Mouse (Mus musculus) cerebellum, adult 8-10 months (tissue): Measurements from ENCODE around the gene Ccm2.
"Not testable (repeated sequence)": the region's sequence is repeated elsewhere in the genome, so short reads cannot be mapped to it uniquely, and the experiment has no call there.

ENCODE experiments used
- DNase-seq: peaks from one replicate; pipeline ENCODE4 v3.0.0; 2022

Ccm2 gene

DNA sequence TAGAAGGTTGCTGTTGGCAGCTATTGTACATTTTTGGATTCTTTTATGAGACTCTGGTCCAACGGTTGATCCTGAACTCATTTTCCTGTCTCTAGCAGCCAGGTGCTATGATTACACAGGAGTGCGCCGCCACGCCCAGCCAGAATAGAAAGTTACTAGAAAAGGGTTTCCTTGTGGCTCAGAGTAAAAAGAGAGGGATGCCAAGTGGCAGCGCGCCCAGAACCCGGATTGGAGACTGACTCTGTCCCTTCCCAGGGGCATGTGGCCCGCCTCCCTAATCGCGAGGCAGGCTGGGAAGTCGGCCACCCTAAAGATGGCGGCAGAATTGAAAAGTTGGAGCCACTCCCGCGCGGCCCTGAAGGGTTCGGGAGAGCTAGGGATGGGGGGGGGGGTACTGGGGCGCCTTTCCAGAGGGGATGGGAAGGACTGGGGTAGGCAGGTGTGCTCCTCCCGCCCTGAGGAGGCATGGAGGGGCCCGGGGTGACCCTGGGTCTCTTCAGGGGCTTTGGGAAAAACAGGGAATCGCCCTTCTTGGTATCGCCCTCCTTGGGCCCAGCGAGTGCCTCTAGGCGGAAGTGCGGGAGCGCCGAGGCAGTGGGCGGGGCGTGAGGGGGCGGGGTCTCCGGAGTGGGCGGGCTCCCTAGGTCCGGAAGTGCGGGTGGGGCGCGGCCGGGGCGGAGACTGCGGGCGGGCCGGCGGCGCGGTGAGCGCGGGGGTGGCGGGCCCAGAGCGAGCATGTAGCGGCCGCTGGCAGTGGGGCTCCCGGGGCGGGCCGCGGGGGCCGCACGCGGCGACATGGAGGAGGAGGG, at the start of gene Ccm2:
TSS of gene Ccm2 (plus strand) at position 683 of the 809 bp plus-strand sequence.
- DNase-seq, result peak; percentile 96

DNA sequence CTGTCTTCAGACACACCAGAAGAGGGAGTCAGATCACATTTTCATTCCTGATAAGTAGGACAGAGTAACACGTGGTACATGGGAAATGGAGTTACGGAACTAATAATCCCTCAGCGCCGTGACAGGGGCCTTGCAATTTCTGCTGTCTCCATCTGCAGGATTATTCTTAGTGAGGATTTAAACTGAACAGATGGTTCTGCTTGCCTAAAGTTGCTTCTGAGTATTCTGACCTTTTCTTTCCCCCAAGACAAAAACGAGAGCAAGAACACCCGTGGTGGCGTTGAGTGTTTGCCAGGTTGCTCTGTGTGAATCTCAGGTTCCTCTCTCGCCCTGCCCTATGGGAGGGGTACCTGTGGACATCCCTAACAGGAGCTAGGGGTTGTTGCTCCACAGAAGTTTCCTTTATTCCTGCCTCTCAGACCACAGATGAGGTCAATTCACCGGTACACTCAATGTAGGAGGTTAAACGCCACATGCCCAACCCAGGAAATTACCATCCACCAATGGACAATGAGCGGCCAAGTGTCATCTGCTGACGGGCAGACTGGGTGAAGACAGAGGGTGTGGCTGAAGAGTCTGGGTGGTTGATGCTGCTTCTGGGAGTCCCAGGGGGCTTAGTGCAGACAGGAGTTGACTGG, 49.3 kb upstream of the Ccm2 start:
- peak; percentile 54 for DNase-seq

DNA sequence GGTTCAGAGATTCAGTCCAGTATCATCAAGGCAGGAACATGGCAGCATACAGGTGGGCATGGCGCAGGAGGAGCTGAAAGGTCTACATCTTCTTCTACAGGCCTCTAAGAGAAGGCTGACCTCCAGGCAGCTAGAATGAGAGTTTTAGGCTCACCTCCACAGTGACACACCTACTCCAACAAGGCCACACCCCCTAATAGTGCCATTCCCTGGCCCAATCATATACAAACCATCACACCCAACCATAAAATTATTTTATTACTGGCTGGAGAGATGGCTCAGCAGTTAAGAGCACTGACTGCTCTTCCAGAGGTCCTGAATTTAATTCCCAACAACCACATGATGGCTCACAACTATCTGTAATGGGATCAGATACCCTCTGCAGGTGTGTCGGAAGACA, 44.2 kb upstream of the Ccm2 start:
- no peak for DNase-seq

DNA sequence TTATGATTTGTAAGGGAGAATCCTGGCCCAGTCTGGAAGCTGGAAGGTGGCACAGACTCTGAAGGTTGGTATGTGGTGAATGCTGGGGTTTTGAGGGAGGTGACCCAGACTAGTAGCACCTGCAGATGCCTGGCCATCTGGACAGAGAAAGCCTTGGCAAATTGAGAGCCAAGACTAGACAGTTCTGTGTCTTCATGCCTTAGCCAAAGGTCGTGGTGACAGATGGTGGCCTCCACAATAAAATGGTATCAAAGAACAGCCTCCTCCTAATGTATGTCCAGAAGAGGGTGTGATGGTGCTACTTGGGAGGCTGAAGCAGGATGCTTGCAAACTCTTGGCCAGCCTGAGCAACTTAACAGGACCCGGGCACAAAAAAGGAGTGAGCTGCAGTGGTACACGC, 42.5 kb upstream of the Ccm2 start:
- DNase-seq, result peak; percentile 72

DNA sequence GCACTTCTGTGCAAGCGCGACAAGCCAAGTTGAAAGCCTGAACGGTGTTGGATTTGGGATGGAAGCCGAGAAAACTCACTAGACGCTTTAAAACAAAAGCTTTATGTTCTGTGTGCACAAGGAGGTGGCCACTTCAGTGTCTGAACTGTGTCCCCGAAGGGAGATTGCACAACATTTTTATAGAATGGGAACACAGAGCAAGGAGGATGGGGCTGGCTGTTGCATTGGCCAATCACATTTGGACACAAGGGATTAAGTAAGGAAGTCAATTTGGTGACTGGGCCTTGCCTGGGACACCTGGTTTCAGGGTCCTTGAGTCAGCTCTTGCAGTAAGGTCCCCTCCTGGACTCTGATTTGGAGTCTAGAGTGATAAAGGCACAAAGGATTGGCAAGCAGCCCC, 42.0 kb upstream of the Ccm2 start:
- no peak for DNase-seq

DNA sequence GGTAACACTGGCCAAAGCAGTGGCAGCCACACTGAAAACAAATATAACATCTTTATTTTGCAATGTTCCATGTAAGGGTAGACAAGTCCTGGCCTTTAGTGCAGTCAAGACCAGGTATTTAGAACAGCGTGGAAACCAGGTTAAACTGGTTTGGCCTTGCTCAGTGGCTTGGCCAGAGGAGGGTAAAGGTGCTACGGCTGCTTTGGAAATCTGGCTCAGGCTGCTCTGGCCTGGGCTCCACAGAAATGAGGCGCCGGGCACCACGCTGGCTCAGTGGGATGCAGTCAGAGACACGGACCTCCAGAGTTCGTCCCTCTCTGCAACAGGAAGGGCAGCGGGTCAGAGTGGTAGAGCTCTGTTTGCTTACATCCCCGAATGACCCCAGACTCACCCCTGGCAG, 40.2 kb upstream of the Ccm2 start:
- DNase-seq, result no peak

DNA sequence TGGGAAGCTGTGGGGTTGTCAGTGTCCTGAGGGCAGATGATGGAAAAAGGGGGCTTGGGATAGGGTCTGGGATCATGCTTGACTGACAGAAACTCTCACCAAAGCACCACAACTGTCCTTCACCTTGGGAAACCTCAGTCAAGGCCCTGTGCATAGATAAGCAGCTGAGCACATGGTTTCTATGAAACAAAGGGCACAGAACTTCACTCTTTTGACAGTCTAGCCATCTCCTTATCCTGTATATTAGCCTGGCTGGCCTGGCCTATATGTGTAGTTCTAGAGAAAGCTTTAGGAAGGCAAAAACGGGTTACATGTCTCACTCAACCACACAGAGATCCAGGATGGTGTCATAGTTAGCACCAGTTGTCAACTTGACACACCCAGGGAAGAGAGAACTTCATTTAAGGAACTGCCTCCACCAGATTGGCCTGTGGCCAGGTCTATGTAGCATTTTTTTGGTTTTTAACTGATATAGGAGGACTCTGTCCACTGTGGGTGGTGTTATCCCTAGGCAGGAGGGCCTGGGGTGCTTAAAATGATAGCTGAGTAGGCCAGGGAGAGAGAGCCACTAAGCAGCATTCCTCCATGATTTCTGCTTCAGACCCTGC, 38.3 kb upstream of the Ccm2 start:
- no peak for DNase-seq

DNA sequence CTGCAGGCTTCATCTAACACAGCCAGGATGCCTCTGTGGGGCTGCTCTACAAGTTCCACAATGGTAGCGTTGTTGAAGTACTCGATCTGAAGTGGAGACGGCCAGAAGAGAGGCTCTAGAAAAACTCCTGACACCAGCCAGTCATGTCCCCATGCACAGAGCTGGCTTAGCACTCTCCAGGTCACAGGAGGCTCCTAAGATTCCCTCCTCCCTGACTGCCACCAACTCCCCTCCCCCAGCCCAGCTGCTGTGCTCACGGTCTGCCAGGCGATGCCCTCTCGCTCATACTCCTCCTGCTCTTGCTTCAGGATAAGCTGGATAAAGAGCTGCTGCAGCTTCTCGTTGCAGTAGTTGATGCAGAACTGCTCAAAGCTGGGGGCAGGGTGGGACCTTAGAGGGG, 31.9 kb upstream of the Ccm2 start:
- DNase-seq, result no peak

DNA sequence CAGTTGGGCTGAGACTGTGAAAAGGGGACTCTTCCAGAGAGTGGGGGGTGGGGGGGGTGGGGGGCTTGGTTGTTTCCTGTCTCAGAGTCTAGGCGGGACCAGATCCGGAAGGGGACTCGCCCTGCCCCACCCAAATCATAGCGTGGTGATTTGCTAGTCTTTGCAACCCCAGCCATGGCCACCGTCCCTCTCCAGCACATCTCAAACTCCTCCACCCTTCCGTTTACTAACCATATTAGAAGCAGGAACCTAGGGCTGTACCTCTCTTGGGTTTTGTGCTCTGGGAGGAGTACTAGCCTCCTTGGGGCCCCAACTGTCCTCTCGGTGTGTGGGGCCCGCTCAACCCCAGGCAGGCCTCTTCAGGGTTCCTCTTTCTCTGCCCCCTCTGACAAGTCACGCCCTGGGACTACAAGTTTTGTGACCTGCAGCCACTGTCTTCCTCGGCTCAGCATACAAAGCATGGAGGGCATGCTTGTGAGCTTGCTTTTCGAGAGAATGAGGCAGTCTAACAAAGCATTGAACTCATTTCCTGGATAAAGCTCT, 27.1 kb upstream of the Ccm2 start:
- no peak for DNase-seq

DNA sequence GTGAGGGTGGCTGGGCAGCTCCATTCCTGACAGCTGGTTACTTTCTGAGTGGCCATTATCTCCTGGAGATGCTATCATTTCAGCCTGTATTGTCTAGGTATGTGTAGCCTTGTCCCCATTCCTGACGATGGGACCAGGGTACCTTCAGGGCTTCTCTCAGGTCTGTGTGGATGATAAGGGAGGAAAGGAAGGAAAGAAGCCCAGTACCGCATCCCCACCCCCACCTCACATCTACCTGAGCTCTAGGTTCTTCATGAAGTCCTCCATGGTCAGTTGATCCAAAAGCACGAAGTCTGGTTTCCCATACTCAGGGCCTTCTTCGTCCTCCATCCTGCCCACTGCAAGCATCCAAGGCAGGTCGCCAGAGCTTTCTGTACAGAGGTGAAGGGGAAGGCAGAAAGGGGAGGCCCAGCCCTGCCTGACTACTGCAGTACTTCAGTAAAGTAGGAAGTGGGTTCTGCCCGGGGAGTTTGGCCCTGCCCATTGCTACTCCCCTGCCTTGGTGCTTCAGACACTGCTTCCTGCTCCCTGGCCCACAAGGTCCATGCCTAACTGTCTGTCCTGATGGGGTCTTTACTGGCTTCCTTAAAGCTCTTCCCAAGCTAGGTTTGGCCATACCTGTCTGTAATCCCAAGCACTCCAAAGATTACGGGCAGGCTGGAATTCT, 26.0 kb upstream of the Ccm2 start, which contains the start of gene Myo1g:
TSS of gene Myo1g (minus strand) at position 459 of the 667 bp plus-strand sequence.
- DNase-seq, result no peak

DNA sequence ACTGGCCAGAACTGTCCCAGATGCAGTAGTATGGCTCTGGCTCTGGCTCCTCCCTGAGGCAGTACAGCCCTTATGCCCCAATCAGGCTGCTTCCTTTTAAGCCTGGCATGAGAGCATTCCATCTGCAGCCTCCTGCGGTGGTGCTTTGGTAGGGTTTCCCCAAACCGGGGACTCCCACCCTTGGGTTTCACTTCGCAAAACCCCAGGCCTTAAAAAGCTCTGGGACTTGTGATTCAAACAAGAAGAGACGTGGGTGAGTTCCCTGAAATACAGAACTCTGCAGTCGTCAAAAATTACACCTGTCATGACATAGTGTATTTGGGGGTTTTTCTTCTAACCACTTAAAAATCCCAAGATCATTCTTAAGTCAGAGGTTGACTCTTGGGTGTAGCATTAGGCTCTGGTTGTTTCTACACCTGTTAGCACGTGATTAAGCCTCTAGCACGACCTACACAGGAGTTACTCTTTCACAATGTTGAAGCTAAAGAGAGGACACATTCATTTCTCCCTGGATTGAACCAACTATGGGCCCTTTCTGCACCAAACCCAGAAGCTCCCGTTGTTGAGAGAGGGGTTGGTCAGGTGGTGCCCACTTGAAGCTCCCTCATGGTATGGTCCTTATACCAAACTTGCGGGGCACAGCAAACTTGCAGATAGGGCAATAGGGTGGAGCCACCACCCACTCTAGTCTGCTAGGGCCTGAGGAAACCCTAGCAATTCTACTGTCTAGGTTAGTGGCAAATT, 23.7 kb upstream of the Ccm2 start:
- DNase-seq, result no peak

DNA sequence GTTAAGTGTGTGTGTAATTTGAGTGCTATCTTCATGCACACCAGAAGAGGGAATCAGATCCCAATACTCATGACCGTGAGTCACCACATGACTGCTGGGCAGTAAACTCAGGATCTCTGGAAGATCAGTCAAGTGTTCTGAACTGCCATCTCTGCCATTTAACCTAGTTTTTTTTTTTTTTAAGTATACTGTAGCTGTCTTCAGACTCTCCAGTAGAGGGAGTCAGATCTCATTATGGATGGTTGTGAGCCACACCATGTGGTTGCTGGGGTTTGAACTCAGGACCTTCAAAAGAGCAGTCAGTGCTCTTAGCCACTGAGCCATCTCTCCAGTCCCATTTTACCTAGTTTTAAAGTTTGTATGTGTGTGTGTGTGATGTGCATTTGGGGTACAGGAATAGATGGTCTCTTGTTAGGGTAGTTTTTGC, 23.0 kb upstream of the Ccm2 start:
- DNase-seq, result no peak

DNA sequence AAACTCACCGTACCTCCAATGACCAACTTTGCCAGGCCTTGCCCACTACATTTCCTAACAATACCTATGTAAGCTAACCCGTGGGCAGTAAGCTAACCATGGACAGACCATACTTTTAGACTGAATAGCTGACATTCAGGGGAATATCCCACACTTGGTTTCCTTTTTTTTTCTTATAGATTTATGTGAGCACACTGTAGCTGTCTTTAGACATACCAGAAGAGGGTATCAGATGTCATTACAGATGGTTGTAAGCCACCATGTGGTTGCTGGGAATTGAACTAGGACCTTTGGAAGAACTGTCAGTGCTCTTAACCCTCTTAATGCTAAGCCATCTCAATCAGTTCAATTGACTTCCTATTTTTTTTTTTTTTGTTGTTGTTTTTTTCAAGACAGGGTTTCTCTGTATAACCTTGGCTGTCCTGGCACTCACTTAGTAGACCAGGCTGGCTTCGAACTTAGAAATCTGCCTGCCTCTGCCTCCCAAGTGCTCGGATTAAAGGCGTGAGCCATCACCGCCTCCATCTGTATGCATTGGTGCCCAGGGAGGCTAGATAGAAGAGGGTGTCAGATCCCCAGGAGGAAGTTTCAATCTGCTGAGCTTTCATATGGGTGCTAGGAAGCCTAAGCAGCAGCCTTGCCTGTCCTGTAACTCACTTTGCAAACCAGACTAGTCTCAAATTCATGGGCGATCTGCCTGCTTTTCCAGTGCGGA, 22.4 kb upstream of the Ccm2 start:
- DNase-seq, result no peak

DNA sequence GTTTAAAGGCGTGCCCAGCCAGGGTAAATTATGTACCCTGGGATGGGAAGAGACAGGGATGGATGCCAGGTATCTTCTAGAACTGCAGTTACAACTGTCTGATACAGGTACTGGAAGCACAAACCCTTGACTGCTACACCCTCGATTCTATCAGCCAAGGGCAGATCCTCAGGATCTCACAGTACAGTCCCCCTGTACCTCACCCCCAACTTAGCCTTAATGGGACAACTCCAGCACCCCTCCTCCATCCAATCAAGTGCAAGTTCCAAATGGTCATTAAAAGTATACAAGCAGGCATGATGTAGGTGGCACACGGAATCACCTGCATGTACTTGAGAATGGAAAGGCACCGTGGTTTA, 21.8 kb upstream of the Ccm2 start:
- DNase-seq, result no peak

DNA sequence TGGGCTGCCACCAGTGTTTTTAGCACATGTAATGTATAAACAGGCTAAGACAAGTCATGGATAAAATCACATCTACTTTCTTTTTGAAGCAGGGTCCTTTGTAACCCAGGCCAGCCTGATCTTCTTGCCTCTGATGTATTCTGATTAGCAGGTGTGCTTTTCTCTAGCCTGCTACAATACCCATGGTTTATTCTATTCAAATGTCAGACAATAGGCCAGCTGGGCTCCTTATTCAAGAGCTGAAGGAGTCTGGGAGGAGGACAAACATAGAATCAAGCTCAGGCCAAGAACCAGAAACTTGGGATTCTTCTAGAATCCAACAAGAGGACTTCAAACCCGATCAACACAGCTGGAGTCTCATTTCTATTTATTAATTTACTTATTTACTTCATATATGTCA, 21.4 kb upstream of the Ccm2 start:
- no peak for DNase-seq

DNA sequence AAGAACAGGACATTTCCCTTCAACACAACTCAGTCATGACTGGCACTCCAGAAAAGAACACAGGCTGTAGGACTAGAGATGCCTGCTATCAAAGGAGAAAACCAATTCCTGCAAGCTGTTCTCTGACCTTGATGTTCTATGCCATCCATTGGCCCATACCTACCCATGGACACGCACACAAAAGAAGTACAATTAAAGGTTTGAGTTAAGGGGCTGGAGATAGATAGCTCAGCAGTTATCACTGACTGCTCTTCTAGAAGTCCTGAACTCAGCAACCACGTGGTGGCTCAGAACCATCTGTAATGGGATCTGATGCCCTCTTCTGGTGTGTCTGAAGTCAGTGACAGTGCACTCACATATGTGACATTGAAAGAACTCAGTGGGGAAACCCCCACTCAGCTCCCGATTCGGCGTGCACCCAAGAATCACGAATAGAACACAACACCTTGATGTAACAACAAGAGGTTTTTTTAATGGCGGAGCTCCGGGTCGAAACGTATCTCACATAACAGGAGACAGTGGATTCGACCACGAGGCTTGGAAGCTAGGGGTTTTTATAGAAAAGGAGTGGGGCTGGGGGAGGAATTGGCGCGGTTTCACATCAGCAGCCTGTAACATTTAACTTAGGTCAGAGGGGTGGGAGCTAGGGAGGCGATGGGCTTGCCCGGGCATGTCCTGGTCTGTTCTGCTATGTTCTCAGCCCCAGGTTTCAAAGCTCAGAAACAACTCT, 20.0 kb upstream of the Ccm2 start:
- not testable (repeated sequence) for DNase-seq

DNA sequence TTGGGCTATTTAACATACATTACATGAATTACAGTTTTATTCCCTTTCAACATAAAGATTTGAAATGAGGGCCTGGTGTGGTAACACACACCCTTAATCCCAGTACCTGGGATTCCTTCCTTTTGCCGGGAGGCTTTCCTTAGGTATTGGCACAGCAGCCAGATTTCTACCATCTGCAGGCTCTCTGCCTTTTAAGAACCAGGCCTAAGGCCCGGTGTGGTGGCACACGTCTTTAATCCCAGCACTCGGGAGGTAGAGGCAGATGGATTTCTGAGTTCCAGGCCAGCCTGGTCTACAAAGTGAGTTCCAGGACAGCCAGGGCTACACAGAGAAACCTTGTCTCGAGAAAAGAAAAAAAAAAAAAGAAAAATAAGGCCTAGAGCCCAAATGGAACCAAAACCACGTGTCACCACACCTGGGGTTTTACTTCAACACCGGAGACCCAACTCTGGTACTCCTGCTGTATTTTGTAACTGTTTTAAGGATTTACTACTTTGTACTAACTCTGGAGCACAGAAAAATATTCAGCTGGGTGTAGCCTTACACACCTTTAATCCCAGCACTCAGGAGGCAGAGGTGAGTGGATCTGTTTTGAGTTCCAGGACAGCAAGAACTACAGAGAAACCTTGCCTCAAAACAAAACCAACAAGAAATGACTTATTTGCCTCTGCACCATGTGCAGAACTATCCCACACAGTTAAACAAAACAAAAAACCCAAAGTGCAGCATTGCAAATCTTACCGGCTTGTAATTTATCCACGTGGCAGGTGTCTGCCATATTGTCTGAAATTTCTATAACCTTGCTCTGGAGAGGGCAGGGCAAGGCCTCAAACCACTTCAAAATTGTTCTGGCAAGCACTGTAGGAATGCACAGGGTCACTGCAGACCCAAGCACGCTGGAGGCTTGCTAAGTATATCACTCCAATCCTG, 19.2 kb upstream of the Ccm2 start:
- no peak for DNase-seq

DNA sequence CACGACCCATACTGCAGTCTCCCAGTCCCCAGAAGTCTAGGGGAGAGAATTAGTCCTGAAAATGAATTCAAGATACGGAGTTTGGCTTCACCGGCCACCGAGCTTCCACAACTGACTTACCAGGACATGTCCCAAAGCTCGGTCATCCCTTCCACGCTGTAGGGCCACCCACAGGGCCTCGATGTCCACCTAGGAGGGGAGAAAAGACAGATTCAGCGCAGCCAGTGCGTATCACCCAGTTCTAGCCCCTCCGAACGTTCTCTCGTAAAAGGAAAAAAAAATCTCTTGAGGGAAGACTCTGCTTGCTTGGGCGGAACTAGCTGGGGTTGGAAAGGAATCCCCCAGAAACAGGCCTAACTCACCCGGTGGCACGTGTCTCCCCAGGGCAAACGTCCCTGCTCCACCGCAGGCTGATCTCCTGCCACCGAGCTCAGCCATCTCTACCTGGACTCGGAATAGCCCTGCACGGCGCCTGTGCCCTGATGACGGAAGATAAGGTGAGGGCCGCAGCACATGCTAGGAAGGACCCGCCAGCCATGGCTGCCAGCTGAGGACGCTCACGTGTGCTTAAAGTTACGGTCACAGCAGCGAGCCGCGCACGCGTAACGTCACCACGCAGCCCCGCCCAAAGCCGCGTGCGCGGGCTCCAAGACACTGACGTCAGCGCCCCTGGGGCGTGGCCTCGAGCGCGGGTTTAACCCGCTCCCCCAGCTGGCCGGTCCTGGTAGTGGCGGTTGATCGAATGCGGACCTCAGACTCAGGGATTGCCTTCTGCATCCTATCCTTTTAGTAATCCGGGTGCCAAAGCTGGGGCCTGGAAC, 18.3 kb upstream of the Ccm2 start:
- peak; percentile 99 for DNase-seq

DNA sequence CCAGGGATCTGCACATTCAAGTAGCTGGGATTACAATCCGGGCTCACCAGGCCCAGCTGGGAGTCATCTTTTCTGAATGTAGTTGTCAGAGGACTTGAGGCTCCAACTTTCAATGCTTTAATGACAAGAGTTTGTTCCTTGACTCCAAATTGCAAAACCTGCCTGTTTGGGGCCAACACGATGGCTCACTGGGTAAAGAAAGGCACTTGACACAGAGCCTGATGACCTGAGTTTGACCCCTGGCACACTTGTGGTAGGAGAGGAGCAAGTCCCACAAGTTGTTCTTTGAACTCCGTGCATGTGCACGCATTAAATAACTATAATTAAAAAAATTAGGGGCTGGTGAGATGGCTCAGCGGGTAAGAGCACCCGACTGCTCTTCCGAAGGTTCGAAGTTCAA, 16.7 kb upstream of the Ccm2 start:
- DNase-seq, result no peak
